Mouse (Mus musculus) ZHBTc4 (cell line): ENCODE data around the gene Fbxo48.

Experiments used
- DNase-seq: peaks from one replicate; pipeline ENCODE4 v3.0.0-alpha.2; 2011; ENCODE audit warnings: low read depth, low spot score

Gene Fbxo48

DNA sequence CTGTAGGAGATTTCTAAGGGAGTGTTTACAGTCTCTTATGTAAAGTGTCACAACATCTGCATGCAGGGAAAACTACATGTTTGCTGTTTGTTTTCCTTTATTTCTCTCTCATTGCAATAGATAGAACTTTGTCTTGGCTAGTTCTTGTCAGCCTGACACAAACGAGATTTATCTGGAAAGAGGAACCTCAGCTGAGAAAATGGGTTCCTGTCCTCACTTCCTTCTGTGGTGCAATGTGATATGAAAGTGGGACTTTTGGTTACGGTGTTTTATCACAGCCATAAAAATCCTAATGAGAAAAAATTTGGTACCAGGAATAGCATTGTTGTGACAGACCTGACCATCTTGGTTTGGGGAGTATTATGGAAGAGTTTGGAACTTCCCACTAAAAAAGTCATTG is 18.5 kb downstream of the Fbxo48 start:
- DNase-seq, result no peak

DNA sequence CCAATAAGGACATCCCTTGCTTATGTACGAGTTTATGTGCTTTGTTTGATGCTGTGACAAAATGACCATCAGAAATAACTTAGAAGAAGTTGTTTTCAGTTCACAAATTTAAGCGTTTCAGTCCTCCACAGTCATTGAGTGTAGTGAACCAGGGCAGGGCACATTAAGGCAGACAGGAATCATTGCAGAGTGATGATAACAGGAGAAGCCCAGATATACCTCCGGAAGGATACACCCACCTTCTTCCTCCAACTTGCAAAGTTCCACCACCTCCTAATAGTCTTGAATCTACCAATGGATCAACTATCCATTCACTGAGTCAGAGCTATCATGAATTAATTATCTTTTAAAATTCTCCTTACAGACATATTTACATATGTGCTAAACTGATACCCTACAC is 20.9 kb downstream of the Fbxo48 start:
- no peak for DNase-seq

DNA sequence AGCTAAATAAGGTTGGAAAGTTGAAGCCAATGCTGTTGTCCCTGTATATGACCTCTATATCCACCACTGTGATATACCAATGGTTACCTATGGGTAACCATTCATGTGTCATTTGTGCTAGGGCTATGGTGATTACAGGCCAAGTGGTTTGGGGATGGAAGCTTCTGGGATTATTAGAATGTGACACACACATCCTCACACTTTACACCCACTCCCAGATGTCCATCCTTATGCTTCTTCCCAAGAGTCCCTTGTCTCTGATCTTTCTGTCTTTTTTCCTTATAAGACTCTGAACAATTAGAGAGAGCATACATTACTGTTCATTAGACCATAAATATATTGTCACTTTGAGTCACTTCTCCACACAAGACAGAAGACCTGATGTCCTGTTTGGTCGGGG is 21.9 kb downstream of the Fbxo48 start:
- no peak for DNase-seq

DNA sequence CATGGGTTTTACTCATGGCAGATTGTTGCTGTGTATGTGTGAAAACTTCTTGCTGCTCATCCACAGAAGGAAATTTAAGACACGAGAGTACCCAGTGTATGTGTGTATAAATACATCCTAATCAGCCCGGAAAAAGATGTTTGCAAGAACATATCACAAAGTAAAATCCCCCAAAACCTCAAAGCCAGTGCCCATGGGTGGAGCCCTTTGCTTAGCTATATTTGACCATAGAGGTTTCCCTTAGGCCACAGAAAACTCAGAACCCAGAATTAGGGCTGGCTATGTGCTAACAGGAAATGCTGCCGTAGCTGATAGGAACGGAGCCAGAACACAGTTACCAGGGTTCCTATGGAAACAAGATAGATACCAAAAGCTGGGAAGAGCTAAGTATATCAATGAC is 25.8 kb downstream of the Fbxo48 start:
- no peak for DNase-seq

DNA sequence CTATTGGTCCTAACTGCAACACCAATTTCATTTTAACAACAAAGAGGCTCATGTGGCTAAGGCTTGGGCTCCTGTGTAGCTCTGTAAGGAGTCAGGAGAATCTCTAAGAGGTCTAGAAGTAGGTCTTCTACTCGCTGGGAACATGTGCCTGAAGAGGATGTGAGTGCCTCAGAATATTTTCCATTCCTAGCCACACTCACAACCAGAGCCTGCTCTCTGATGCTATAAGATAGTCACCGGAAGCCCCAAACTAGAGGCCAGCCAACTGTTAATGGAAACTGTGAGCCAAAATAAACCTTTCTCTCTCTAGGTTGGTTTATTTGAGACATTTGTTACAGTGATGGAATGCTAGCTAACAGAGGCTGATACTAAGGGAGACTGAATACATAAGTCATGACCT is 26.4 kb downstream of the Fbxo48 start:
- DNase-seq, result no peak

DNA sequence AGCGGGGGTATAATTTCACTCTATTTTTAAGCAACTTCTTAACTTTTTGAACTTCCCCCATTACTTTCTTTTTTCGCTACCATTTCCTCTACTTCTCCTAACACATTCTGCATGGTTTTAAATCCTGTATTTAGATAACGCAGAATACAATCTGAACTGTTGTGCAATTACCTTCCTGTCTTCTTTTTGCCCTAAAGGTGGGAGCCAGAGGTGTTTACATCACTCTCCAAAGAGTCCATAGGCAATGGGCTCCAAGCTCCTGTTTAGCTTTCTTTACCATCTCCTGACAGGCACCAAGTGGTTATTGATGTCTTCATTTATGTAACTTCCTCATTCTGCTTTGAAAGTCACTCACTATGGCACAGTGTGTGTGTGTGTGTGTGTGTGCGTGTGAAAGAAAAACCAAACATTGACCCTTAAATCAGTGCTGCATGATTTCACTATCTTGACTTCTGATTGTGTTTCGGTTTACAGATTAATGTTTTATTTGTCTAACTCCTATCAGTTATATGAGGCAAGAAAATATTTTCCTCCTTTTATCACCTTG is 27.1 kb downstream of the Fbxo48 start:
- DNase-seq, result no peak

DNA sequence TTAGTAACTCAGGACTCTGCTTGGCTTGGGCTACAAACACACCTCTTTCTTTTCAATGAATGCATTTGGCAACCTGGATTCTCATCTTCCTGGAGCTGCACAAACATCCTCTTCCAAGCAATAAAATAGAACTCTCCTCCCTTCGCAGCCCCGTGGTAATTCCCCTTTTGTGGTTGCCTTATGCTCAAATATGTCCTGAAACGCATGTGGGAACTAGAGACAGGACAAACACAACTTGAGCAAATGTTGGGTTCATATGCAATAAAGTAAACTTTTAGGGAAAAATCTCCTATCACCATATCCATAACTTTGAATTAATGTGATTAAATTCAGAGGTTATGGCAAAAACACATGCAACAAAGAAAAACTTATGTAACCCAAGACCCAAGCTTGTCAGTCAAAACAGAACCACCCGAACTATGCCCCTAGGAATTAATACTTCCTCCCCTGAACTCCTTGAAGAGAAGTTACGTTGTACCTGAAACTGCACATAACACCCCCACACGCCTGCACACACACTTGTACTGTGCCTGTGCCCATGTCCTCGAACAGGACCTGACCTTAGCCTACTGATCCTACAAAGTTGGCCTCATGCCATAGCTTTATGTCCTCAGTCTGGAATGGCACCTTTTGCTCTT is 35.5 kb downstream of the Fbxo48 start:
- no peak for DNase-seq

DNA sequence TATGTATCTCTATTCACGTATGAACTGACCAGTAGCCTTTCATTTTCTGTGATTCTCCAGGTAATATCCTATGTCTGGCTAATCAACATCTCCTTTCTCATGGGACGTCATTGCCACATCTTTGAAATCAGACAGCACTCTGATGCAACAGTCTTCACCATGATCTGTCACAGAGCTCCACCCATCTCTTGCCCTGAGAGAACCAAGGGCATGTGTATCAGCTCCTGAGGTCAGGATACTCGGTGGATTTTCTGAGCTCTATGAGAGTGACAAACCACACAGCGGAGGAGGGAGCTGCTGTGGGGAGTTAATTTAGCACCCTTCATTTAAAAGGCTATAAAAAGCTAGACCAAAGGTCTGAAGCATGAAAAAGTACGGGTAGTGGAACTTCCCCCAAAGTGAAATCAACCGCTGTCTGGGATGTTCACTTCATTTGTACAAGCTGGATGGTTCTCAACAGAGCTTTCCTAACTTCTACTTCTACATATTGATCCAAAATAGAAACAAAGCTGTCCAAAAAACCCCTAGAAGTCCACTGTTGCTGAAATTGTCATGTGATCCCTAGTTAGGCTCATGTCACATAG is 36.7 kb downstream of the Fbxo48 start:
- no peak for DNase-seq

DNA sequence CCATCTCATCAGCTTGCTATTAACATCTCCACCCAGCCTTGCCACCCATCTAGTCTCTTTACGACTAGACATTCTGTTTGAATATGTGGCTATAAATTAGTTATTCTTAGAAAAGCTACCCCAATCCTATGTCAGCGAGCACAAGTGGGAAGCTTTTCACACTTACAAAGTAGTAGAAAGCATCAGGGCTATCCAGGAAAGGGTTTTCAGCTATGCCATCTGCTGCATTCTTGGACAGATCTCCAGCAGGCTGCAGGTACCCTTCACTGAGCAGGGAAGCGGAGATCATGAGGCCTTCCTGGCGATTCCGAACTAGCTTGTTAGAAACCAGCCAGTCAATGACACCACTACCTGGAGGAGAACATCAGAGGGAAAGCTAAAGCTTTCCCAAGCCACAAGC is 38.7 kb downstream of the Fbxo48 start:
- no peak for DNase-seq

DNA sequence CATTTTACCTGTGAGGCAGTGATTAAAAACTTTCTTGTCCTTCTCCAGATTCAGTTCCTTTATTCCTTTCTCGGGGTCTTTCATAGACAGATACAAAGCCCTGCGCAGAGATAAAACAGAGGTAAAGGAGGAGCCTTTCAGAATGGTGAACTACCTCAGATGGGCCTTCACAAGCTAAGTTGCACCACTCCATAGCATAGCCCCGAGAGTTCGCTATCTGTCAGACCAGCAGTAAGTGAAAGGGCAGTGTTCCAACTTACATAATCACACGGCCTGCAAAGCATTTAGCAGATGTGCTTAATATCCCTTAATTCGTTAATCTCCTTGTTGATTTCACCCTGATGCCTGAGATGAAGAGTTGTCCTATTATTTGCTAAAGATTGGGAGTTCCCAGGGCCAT is 41.7 kb downstream of the Fbxo48 start:
- DNase-seq, result no peak

DNA sequence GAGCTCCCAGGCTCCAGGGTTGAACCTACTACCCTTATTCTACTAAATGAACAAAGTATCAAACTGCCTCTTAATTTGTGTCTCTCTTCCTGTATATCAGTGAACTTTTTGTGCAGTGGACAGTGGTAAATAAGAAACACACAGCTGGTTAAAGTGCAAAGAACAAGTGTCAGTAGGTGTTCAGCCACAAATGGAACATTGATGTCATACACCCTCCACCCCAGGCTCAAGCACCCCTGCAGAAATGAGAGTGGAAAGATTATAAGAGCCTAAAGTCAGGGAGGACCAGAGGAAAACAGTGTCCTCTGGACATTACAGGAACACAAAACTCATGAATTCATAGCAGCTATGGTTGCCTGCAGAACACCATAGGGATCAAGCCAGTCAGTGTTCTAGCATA is 45.6 kb downstream of the Fbxo48 start:
- no peak for DNase-seq

DNA sequence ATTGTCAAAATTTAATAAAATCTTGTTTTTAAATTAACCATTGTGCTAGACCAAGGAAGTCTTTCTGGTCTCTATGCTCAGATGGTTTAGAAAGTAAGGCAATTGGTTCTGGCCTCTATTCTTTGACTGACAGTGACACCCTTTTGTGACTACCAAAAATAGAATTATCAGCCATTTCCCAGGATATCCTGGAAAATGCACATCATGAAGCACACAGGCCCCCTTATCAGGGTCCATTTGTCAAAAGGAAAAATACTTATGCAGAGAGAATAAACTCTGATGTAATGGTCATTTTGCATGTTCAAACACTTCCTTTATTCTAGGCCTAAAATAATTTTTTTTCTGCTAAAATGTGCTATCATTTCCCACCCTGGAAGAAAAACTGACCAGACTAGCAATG is 46.3 kb downstream of the Fbxo48 start:
- no peak for DNase-seq

DNA sequence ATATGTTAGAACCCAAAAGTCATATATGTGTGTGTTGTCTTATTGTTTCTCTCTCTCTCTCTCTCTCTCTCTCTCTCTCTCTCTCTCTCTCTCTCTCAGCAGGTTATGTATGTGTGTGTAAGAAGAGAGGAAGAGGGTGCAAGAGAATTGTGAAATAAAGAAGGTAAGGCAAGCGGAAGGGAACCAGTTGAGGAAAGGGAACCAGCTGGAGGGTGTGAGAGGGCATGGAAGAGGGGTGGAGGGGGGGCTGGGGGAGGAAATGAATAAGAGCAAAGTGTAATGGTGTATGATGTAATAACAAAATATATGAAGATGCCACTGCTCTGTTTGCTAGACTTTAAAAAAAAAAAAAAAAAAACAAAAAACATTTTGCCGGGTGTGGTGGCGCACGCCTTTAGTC is 48.2 kb downstream of the Fbxo48 start:
- no peak for DNase-seq

DNA sequence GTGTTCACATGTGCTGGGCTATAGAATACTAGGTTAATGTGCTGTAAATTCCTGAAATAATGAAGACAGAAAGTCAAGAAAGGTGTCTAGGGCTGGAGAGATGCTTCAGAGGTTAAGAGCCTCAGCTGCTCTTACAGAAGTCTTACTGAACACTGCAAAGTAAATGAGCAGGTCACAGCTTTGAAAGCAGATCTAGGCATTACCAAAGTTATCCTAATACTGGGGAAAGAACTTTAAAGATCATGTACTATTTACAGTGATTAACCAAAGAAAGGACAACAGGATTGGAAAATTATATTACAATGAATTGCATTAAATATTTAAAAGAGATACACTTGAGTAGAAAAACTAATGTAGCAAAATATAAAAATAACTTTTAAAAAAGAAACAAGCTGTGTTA is 48.8 kb downstream of the Fbxo48 start:
- DNase-seq, result no peak

DNA sequence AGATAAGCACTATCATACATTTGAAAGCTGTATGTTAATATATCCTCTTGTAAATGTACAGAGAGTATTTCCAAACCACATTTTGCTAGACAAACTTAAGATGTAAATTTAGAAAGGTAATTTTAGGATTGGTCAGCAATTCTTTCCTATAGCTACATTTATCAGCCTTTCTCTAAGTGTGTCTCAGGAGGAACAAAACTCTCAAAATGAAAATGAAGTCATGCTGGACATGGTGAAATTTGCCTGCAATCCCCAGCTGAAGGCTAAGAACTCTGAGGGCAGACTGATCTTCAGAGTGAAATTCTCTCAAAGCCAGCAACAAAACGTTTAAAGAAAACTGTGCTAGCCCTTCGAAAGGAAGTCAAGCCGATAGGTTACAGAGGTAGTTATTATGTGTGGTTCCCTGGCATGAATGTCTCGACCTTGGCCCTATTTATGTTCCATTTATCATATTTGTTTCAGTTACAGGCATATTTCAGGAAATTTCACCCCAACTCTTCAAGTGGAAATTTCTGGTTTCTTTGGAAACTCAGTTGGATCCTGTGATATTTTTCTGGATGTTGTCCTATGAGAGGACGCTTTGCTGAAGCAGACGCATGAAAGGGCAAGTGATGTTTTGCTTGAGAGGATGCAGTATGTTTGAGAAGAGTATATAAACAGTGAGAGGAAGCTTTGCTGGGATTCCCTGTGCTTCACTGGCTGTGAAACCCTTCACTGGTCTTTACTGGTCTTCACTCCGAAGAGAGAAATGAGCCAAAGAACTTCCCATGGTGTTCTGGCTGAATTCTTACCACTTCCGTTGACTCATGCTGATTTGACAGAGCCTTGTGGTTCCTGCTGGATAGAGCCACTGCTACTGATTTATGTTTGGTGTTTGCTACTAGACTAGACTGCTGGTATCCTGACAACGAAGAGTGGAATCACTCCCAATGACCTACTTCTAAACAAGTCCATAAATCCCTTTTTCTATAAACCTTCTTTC is 49.5 kb downstream of the Fbxo48 start:
- no peak for DNase-seq

DNA sequence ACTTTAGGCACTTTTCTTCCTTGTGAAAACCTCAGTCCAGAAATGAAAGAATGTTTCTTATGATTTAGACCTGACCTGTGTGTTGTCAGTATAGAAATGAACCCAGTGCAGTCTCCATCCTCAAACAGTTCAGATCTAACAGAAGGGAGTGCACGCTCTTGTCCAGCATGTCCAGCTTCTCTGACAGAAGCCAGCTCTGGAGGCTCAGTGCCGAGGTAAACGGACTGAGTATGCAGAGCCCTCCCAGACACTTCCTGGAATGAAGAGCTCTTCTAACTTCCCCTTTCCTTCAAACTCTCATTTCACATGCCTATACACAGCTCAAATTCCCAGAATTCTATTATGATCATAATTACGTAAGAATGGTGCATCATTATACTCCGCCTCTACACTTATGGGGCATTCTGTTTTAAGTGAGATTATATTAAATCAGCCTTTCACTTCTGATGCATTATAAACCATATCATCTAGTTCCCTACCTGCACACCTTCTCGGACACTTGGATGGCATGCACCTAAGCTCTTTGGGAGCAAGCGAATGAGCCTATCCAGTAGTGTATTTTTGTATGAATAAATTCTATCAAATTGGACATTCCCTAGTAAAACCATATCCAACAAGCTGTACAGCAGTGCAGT is 51.7 kb downstream of the Fbxo48 start:
- DNase-seq, result no peak

DNA sequence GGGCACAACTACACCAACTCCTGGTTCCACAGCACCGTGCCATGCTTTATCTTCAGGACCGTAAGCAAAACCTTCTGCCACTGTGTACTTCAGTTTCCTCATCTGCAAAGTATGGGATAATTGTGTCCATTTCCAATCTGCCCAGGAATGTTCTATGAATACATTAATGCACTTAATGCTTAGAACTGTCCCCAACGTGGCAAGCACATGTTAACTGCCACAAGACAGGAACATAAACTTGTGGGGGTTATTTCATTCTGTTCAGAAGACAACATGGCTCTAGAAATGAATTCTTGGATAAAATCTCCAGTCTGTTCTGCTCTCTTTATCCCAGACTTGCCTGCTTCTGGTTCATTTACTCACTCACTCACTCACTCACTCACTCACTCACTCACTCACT is 52.6 kb downstream of the Fbxo48 start:
- no peak for DNase-seq
